In the genomic region with DNA sequence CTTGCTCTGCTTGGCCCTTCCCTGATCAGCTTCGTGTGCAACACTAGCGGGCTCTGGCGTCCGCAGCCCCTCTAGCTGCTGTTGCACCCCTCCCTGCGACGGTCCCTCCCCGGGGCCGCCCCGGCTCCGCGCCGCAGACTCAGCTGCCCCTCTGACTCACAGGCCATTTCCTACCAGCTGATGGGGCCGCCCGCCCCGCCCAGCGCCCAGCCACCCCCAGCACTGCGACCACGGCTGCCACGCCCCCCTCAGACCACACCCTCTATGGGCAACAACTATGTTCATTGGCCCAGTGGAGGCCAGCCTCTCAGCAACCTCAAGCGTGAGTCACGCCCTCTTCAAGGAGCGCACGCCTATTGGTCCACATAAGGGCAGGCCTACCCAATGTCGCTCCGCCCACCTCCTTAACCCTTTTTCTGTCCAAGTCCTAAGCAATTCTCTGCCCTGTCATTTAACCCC, we compare ENCODE assay signal across 8 mouse cellular contexts. TPM values are rescaled to one million over a fixed set of nuclear protein-coding genes. Genes with fewer than 3 reads are reported as not detected.
A peak's percentile ranks its signal among the peaks of the same experiment; 100 is the strongest.
DNase-seq lines count a peak whose midpoint lies in the region; ATAC-seq lines count a peak whose summit lies in the region.

No protein-coding gene starts in this region.

- peak; percentile 95 for ATAC-seq in hindbrain, embryonic 13.5 days (ENCODE audit: low FRiP score)

- H3K4me1 ChIP-seq in hindbrain, embryonic 13.5 days (replicated peaks) = peaks cover 61% of the 10 kb centered on the region

- H3K4me2 ChIP-seq in hindbrain, embryonic 13.5 days = peak overlapping the region; percentile 95

- no peaks in the 10 kb centered on the region for H3K27me3 ChIP-seq in hindbrain, embryonic 13.5 days

- H3K4me3 ChIP-seq in hindbrain, embryonic 13.5 days = peak overlapping the region; percentile 81

- peaks cover 18% of the 10 kb centered on the region for H3K36me3 ChIP-seq in hindbrain, embryonic 13.5 days

- H3K9ac ChIP-seq in hindbrain, embryonic 13.5 days = peak overlapping the region; percentile 92

- no peaks in the 10 kb centered on the region for H3K9me3 ChIP-seq in hindbrain, embryonic 13.5 days

- WGBS in hindbrain, embryonic 13.5 days = under 1% methylated on average over 25 of the region's 25 CpGs

- peak; percentile 98 for DNase-seq in NIH3T3 (ENCODE audit: low read depth)
- DNase-seq in cerebellum, postnatal 10 days = peak; percentile 96 to 98
- DNase-seq in frontal cortex, postnatal 10 days (ENCODE audit: low spot score in 2 of 2) = peak; percentile 95 to 97
- peak; percentile 77 to 79 for DNase-seq in layer of hippocampus, postnatal 25 days (ENCODE audit: extremely low spot score in 1 of 2, low spot score in 1 of 2)
- DNase-seq in lung, postnatal 25 days (ENCODE audit: low spot score) = peak; percentile 98
- peak; percentile 97 for DNase-seq in retina, embryonic 14.5 days (ENCODE audit: low spot score)
- peak; percentile 94 for DNase-seq in thymus, postnatal 4 days

- peak overlapping the region; percentile 89 for H3K27ac ChIP-seq in hindbrain, embryonic 13.5 days

RNA-seq across cellular contexts. Expression of gene Fam214b, which starts 5.9 kb away (rescaled TPM):
- 33.3 and 34.1 TPM in 2 replicates for polyA plus RNA-seq in hindbrain, embryonic 13.5 days (2015; fragmentation: Nextera tagmentation; extraction: Ambion mirVana)
- total RNA-seq in layer of hippocampus, postnatal 25 days (2021) = 10 to 100 TPM; 32.9 to 37.7 TPM

RNA-seq across cellular contexts. Expression of gene Stoml2, which starts 8.6 kb away (rescaled TPM):
- polyA plus RNA-seq in hindbrain, embryonic 13.5 days (2015; fragmentation: Nextera tagmentation; extraction: Ambion mirVana) = 226 and 232 TPM in 2 replicates
- total RNA-seq in layer of hippocampus, postnatal 25 days (2021) = 100 to 1,000 TPM in 1 of 2 experiments, 10 to 100 TPM in 1; 85.6 to 108 TPM

RNA-seq across cellular contexts. Expression of gene Pigo, which starts 14.5 kb away (rescaled TPM):
- polyA plus RNA-seq in hindbrain, embryonic 13.5 days (2015; fragmentation: Nextera tagmentation; extraction: Ambion mirVana) = 27.4 and 27.5 TPM in 2 replicates
- total RNA-seq in layer of hippocampus, postnatal 25 days (2021) = 10 to 100 TPM; 33.9 TPM

RNA-seq across cellular contexts. Expression of gene Unc13b, which starts 18.6 kb away (rescaled TPM):
- polyA plus RNA-seq in hindbrain, embryonic 13.5 days (2015; fragmentation: Nextera tagmentation; extraction: Ambion mirVana) = 18.6 and 19.7 TPM in 2 replicates
- total RNA-seq in layer of hippocampus, postnatal 25 days (2021) = 10 to 100 TPM; 32.7 to 49.6 TPM

RNA-seq across cellular contexts. Expression of gene Fancg, which starts 29.8 kb away (rescaled TPM):
- polyA plus RNA-seq in hindbrain, embryonic 13.5 days (2015; fragmentation: Nextera tagmentation; extraction: Ambion mirVana) = 20.0 and 21.9 TPM in 2 replicates
- 1 to 10 TPM; 7.7 to 8.7 TPM for total RNA-seq in layer of hippocampus, postnatal 25 days (2021)

Comparison
In these comparisons a context has a peak if more than half of its experiments do, and no peak if none do; other contexts are left out.
1. Peak in every context shown above with its lines: DNase-seq, ATAC-seq, H3K4me3 ChIP-seq and H3K27ac ChIP-seq.